Mouse (Mus musculus) T-cell, adult 66 days (primary cell): Measurements from ENCODE around the gene Vmn1r28. TPM values are rescaled to one million over a fixed set of nuclear protein-coding genes. Genes with fewer than 3 reads are reported as not detected.

ENCODE experiments used
- total RNA-seq, 2 experiments: library from RNA; stranded (reverse); gene quantifications; 3 replicates in 1 of 2; 4 replicates in 1 of 2; pipeline ENCODE4 v1.2.4; 2023

Vmn1r28 gene
- total RNA-seq = not detected

DNA sequence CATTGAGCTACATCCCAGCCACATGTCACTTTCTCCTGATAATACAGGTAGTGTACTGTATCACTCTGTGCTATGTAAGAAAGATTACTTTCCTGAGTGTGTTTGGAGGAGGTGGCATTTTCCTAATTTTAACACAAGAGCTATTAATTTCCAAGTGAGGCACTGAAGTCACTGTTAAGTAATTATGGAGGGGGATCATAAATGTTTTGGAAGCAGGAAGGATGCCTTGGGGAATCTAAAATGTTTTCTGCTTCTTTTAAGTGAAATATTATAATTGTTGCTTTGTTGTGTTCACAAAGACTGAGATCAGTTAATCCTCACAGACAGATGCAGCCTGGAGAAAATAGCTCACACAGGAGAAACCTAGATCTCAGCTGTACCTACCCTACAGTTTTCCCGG is at the start of gene Vmn1r28:
Vmn1r28 (plus strand) TSS at position 301 of the 400 bp plus-strand sequence.

GRCm38 (mm10) chr6:58218721-58219120 is 43.1 kb upstream of the Vmn1r28 start, which contains the start of gene Vmn1r27:
Gene Vmn1r27 (minus strand): TSS chr6:58218821.

DNA sequence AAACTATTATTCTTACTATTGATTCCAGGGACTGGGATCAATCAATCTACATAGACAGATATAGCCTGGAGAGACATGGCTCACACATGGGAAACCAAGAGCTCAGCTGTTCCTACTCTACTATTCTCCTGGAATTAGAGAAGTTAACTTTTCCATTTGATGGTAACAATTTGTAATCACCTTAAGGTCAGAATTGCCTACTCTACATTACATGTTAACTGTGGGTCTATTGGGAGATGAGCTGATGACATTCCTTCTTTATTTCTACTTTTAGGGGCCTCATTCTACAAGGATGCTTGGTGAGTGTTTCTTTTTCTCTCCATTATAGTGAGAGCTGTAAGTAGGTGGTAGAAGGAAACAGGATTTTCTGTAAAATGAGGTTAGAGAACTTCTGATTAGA is 39.4 kb downstream of the Vmn1r28 start, which contains the start of gene Vmn1r29:
Vmn1r29 (plus strand) TSS at position 301 of the 400 bp plus-strand sequence.

Other genes with a start within 250 kb of the Vmn1r28 start
- gene Vmn1r26, start 246.9 kb upstream of the Vmn1r28 start, total RNA-seq = not detected
- not detected for gene Vmn1r27, start 43.2 kb upstream of the Vmn1r28 start, total RNA-seq
- gene Vmn1r29, start 39.5 kb downstream of the Vmn1r28 start, total RNA-seq = not detected
- gene Vmn1r30, start 181.3 kb downstream of the Vmn1r28 start, total RNA-seq = not detected
- gene Vmn1r31, start 213.3 kb downstream of the Vmn1r28 start, total RNA-seq = not detected